Mouse (Mus musculus) splenic B cell, adult 2 months (primary cell): Measurements from ENCODE around the gene Nup50.

ENCODE experiments used
- DNase-seq: peaks from one replicate; pipeline ENCODE4 v3.0.0-alpha.2; 2011; ENCODE audit warnings: low read depth, low spot score
- H3K27me3 ChIP-seq: 2 replicates; pipeline ENCODE4 v1.6.1; 2012; ENCODE audit warnings: mild to moderate bottlenecking, low read length, moderate library complexity, mixed read lengths; ENCODE audit not compliant: control insufficient read depth, poor library complexity, insufficient read depth, severe bottlenecking
- H3K36me3 ChIP-seq: 2 replicates; pipeline ENCODE4 v1.6.1; 2012; ENCODE audit warnings: mild to moderate bottlenecking, low read length, moderate library complexity, mixed read lengths; ENCODE audit not compliant: control insufficient read depth, poor library complexity, insufficient read depth, severe bottlenecking

Nup50 gene

GRCm38 (mm10) chr15:84965575-84966360 lies 42.6 kb downstream of the Nup50 start:
- no peaks in the 10 kb centered on the region for H3K27me3 ChIP-seq
- H3K36me3 ChIP-seq = no peaks in the 10 kb centered on the region
- DNase-seq = peak; percentile 74

- no peaks in the 10 kb centered on the region for H3K27me3 ChIP-seq
- peak; percentile 63 for DNase-seq
Observed at GRCm38 (mm10) chr15:84968534-84968933, 45.3 kb downstream of the Nup50 start.

GRCm38 (mm10) chr15:84972860-84973543 lies 49.8 kb downstream of the Nup50 start:
- Histone ChIP-seq H3K27me3 (no peaks in the 10 kb centered on the region), H3K36me3 (no peaks in the 10 kb centered on the region)
- DNase-seq = no peak

More at GRCm38 (mm10) chr15:84968534-84968933, 45.3 kb downstream of the Nup50 start:
- H3K36me3 ChIP-seq = no peaks in the 10 kb centered on the region

- no peak for DNase-seq
- Histone ChIP-seq H3K36me3 (no peaks in the 10 kb centered on the region), H3K27me3 (no peaks in the 10 kb centered on the region)
Observed at GRCm38 (mm10) chr15:84973544-84973871, 50.3 kb downstream of the Nup50 start.

GRCm38 (mm10) chr15:84975729-84976128 lies 52.5 kb downstream of the Nup50 start:
- DNase-seq = no peak
- no peaks in the 10 kb centered on the region for H3K27me3 ChIP-seq
- H3K36me3 ChIP-seq = no peaks in the 10 kb centered on the region

GRCm38 (mm10) chr15:84981609-84982313 lies 58.5 kb downstream of the Nup50 start:
- H3K36me3 ChIP-seq = no peaks in the 10 kb centered on the region; the same call in 1 of the 2 replicates
- H3K27me3 ChIP-seq = no peaks in the 10 kb centered on the region
- DNase-seq = peak; percentile 43

- Histone ChIP-seq H3K36me3 (no peaks in the 10 kb centered on the region; the same call in 1 of the 2 replicates), H3K27me3 (no peaks in the 10 kb centered on the region)
- DNase-seq = peak; percentile 41
Observed at GRCm38 (mm10) chr15:84982888-84983287, 59.7 kb downstream of the Nup50 start.

GRCm38 (mm10) chr15:84983721-84984120 lies 60.5 kb downstream of the Nup50 start:
- DNase-seq = no peak
- no peaks in the 10 kb centered on the region for H3K27me3 ChIP-seq
- H3K36me3 ChIP-seq = no peaks in the 10 kb centered on the region; the same call in 1 of the 2 replicates

GRCm38 (mm10) chr15:84985516-84986160 lies 62.4 kb downstream of the Nup50 start:
- H3K36me3 ChIP-seq = no peaks in the 10 kb centered on the region; the same call in 1 of the 2 replicates
- no peaks in the 10 kb centered on the region for H3K27me3 ChIP-seq
- no peak for DNase-seq

GRCm38 (mm10) chr15:84986171-84987019 lies 63.2 kb downstream of the Nup50 start:
- no peaks in the 10 kb centered on the region; the same call in 1 of the 2 replicates for H3K36me3 ChIP-seq
- DNase-seq = peak; percentile 77
- no peaks in the 10 kb centered on the region for H3K27me3 ChIP-seq

GRCm38 (mm10) chr15:84987020-84987815 lies 64.0 kb downstream of the Nup50 start:
- H3K27me3 ChIP-seq = no peaks in the 10 kb centered on the region
- no peaks in the 10 kb centered on the region; the same call in 1 of the 2 replicates for H3K36me3 ChIP-seq
- DNase-seq = peak; percentile 52

- Histone ChIP-seq H3K27me3 (no peaks in the 10 kb centered on the region), H3K36me3 (no peaks in the 10 kb centered on the region; the same call in 1 of the 2 replicates)
- DNase-seq = peak; percentile 96
Observed at GRCm38 (mm10) chr15:84987874-84988825, 64.9 kb downstream of the Nup50 start, which contains the start of gene 5031439G07Rik. Gene 5031439G07Rik, minus strand, starts transcription at chr15:84988551.
